Mouse (Mus musculus): ENCODE measurements around the gene Wapl. TPM values are rescaled to one million over a fixed set of nuclear protein-coding genes. Genes with fewer than 3 reads are reported as not detected.

Wapl gene
- polyA plus RNA-seq, 1 experiment = 17.7 TPM

DNA sequence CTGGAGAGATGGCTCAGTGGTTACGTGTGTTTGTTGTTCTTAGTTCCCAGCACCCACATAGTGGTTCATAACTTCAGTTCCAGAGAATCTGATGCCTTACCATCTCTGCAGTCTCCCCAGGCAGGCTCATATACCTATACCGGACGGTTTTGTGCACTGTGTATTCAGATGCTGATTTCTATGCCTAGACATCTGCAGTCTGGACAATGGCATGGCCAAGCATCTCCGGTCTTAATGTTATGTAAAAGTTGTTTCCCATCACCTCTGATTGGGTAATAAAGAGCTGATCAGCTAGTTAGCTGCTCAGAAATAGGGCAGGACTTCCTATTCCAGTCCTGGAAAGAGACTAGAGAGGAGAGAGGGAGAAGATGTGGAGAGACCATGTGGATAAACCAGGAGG lies 20.2 kb downstream of the Wapl start:
- DNase-seq (ENCODE audit: low read depth) = no peak

DNA sequence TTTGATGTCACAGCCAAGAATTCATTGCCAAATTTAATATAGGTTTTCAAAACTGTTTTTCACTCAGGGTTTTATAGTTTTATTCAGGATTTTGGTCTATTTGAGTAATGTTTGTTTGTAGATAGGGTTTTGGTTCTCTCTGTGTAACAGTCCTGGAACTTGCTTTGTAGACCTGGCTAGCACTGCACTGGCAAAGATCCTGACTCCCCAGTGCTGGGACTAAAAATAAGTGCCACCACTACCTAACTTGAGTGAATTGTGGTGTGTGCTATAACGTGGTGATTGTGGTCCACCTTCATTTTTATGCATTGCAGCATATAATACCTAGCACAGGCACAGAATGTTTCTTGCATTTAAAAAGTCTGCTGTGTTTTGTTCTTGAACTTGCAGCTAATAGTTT lies 23.6 kb downstream of the Wapl start:
- DNase-seq (ENCODE audit: low read depth) = no peak

GRCm38 (mm10) chr14:34710209-34710608 lies 36.5 kb downstream of the Wapl start:
- DNase-seq (ENCODE audit: low read depth) = no peak

DNA sequence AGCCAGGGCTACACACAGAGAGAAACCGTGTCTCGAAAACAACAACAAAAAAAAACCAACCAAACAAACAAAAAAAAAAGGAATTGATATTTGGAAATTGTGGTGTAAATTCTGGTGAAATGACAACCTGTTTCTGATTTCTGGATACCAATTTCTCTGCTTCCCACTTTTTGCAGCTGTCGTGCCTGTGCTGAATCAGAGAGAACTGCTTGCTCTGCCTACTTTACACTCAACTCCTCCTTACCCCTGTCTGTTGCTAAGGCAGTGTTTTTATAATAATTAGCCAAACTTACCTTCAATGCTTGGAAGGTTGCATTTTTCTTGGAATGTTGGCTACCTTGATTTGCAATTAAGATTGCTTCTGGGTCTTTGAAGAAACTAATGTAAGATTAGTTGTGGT lies 38.3 kb downstream of the Wapl start:
- no peak for DNase-seq (ENCODE audit: low read depth)

- DNase-seq (ENCODE audit: low read depth) = no peak
Observed at GRCm38 (mm10) chr14:34712857-34713256, 39.1 kb downstream of the Wapl start.

DNA sequence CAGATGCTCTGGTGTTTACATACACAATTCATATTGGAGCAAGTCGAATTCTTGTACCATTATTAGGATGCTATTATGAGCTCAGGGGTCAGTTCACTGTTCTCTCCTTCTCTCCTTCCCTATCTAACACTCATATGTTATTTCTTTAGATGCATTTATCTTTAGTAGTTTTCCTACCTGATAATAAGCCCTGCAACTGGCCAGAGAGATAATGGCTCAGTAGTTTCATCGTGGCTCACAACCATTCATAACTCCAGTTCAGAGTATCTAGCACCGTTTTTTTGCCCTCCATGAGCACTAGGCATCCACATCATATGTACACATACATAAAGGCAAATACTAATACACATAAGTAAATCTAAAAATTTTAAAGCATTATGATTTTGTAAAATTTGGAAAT lies 44.4 kb downstream of the Wapl start:
- DNase-seq (ENCODE audit: low read depth) = no peak

- DNase-seq (ENCODE audit: low read depth) = no peak
Observed at GRCm38 (mm10) chr14:34727709-34728108, 54.0 kb downstream of the Wapl start.

GRCm38 (mm10) chr14:34735405-34735804 lies 61.7 kb downstream of the Wapl start:
- no peak for DNase-seq (ENCODE audit: low read depth)

- DNase-seq (ENCODE audit: low read depth) = no peak
Observed at GRCm38 (mm10) chr14:34745401-34745800, 71.7 kb downstream of the Wapl start.

DNA sequence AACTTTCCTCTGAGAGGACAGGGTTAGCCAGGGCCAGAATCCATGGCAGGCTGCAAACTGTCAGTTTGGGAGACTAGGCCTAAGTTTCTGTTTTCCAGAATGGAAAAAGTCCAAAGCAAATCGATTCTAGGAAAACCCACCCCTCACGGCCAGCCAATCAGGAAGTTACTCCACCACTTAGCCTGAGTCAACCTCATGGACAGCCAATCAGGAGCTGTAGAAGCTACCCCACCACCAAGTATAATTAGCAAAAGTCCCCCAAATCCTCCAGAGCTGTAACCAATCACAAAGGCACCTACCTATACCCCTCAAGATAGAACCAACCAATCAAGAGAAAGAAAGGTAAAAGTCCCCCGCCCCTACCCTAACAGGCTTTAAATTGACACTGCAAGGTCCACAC lies 82.0 kb downstream of the Wapl start:
- no peak for DNase-seq (ENCODE audit: low read depth)

DNA sequence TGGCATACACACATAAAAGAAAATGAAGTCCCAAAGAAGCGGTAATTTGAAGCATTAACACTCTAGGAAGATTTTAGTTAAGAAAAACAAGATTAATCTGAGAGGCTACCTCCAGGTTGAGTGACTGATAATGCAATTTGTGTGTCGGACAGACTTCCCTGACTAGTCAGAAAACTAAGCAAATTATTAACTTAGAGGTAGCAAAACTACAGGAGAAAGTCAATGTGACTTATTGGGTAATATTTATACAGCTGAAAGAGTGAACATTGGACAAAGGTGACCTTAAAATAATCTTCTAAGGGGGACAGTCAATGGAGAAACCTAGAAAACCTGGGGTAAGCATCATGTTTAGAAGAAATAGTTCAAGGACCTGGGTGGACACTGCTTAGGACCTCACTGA lies 86.2 kb downstream of the Wapl start:
- no peak for DNase-seq (ENCODE audit: low read depth)

- no peak for DNase-seq (ENCODE audit: low read depth)
Observed at GRCm38 (mm10) chr14:34761082-34761959, 87.6 kb downstream of the Wapl start.

GRCm38 (mm10) chr14:34762682-34763081 lies 89.0 kb downstream of the Wapl start:
- no peak for DNase-seq (ENCODE audit: low read depth)

DNA sequence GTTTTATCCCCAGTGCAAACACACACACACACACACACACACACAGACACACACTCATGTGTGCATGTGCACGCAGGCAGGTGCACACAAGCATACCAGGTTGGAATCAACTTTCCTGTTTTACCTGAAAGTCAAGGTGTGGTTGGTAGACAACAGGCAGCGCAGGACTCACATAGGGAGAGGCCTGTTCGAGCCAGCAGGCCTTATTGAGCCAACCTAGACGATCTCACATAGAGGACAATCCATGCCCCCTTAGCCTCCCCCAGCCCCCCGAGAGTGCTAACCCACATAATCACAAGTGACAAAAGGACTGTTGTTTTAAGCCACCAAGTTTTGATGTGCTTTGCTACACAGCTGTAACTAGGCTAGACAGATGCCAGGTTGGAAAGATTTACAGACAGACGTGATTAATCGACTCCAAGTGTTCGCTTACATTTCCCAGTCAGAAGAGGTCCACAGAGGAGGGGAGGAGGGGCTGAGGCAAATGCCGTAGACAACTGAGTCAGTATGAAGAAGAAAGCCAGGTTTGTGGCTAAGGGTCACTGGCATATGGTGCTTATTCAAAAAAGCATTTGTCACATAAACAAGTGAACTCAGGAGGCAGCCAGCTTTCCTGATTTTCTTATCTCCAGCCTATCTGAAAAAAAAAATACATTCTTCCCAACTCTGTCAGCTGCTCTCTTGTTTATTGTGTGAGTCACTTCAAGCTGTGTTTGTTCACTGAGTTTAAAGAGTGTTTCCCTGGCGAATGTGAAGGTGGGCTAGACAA lies 90.2 kb downstream of the Wapl start:
- no peak for DNase-seq (ENCODE audit: low read depth)

DNA sequence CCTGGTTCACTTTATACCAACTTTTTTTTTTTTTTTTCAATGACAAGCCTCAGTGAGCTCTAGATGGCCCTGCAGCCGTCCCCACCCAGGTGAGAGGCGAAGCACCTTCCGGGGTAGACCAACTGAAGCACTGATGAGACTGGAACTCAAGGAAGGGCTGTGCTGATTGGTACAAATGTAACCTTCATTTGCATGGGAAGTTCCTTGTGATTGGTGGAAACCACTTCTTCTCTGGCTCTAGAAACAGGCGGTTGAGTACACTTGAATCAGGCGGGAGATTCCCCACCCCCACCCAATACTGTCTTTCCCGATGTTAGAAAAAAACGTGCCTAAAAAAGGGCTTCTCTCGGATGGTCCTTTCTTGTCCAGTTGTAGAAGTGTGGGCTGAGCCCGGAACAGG lies 91.2 kb downstream of the Wapl start:
- DNase-seq (ENCODE audit: low read depth) = no peak

DNA sequence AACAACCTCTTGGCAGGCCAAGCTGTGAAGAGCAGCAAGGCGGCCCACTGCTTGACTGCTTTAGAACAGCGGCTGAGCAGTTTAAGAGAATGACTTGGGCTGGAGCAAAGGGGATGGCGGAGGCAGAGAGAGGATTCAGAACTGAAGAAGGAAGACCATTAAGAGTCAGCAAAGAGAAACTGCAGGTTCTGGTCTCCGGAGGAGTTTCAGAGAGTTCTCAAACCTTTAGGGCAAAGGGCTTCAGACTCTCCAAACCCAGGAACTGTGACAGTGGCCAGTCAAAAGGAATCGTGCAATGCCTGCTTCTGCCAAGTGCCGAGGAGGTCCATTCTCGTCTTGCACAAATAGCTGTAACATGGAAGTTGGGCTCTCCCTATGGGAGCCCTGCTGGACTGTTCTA lies 91.7 kb downstream of the Wapl start:
- DNase-seq (ENCODE audit: low read depth) = no peak

- DNase-seq (ENCODE audit: low read depth) = no peak
Observed at GRCm38 (mm10) chr14:34766181-34766580, 92.5 kb downstream of the Wapl start.

DNA sequence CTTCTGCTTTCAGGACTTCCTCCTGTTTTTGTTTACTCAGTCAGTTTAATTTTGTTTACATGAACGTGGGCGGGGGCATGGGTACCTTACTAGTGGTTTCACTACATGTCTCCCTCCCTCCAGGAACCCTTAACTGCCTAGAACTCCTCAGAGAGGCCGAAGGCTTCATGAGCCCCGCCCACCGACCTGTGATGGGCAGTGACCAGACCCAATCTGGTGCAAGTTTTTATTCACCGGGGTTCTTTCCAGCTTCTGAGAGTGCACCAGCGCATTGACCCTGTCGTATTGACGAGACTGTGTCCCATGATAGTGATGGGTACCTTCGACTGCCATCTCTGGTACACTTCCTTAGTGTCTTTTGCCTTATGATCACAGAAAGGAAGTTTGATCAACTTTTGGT lies 94.6 kb downstream of the Wapl start:
- no peak for DNase-seq (ENCODE audit: low read depth)

GRCm38 (mm10) chr14:34769021-34769566 lies 95.4 kb downstream of the Wapl start:
- DNase-seq (ENCODE audit: low read depth) = no peak

DNA sequence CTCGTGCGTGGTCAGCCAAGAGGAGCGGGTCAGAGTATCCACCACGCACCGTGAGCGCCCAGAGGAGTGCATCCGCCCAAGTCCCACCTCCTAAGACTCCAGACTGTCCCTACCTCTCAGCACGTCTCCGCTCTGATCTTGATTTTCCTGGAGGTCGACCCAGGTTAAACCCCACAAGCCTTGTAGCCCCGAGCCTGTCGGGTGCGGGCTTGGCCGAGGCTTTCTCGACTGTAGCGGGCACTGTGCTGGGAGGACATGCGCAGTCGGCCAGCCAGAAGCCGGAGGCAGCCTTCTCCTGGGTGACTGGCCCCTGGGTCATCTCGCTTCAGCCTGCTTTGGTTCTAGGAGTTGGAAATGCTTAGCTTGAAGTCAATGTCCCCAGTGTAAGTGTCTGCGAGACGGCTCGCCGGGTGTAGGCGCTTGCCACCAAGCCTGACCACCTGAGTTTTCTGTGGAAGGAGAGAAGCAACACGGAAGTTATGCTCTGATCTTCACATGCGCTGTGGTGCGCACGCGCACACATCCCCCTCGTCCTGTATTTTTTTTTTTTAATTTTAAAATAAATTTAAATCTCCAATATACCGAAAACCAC lies 95.9 kb downstream of the Wapl start:
- DNase-seq (ENCODE audit: low read depth) = no peak

DNA sequence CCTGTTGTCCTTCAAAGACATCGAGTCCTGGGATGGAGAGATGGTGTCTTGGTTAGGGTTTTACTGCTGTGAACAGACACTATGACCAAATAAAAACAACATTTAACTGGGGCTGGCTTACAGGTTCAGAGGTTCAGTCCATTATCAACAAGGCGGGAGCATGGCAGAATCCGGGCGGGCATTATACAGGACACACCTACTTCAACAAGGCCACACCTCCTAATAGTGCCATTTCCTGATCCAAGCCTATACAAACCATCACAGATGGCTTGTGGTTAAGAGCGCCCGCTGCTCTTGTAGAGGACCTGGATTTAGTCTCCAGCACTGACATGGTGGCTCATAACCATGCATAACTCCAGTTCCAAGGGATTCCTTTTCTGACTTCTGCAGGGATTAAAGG lies 96.7 kb downstream of the Wapl start:
- no peak for DNase-seq (ENCODE audit: low read depth)

- no peak for DNase-seq (ENCODE audit: low read depth)
Observed at GRCm38 (mm10) chr14:34771601-34772000, 97.9 kb downstream of the Wapl start.

All from gonadal fat pad, adult 2 months (tissue).